Mouse (Mus musculus) C2C12 (cell line): ENCODE measurements around the gene Cep295.

Experiments
- CTCF ChIP-seq: IDR thresholded peaks from one replicate; pipeline ENCODE4 v1.5.1; 2011; ENCODE audit not compliant: control insufficient read depth, insufficient read depth, insufficient read length
- MYOG ChIP-seq: IDR thresholded peaks from one replicate; pipeline ENCODE4 v1.6.1; 2011; ENCODE audit not compliant: control insufficient read depth, insufficient read length; ENCODE audit errors: extremely low read depth
- USF1 ChIP-seq: IDR thresholded peaks from one replicate; pipeline ENCODE4 v1.6.1; 2011; ENCODE audit warnings: low read depth, mild to moderate bottlenecking, control low read depth, moderate library complexity

DNA sequence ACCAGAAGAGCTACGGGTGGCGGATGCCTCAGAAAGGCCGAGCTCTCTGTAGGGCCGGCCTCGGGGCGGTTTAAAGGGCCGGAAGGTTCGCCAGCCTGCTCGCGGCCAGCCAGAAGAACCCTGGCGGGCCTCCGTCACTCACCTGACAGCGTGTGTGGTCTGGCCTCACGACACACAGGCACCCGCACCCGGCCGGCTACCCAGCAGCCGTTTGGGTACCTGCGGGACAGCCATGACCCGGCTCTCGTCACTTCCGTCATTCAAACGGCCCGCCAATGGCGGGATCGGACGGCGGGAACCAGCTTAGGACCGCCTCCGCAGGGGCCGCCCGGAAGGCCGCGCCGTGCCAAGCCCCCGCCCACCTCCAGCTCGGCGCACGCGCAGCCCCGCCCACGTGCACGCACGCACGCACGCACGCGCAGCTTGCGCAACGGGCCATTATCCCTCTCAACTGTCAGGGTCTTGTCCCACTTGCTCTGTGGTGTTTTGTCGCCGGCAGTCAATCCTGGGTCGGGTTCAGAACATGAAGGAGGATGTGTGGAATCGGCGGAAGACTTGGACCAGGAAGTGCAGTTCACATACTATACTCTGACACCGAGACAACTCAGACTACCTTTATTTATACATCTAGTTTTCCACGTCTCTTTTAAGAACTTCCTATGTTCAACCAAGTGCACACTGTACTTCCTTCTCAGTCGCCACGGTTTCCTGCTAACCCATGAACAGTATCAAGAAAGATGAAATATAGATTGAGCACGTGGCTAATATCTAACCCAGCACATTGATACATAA, at the start of gene Cep295:
- no peak for TF ChIP-seq CTCF
- no peak for TF ChIP-seq MYOG
- no peak for TF ChIP-seq USF1
